Mouse (Mus musculus) embryonic facial prominence, embryonic 11.5 days (tissue): ENCODE measurements around the gene Slamf6. TPM values are rescaled to one million over a fixed set of nuclear protein-coding genes. Genes with fewer than 3 reads are reported as not detected.

ENCODE experiments used
- ATAC-seq: fragments of 200-750 bp; cut with Nextera tagmentation; replicated peaks from 2 replicates; pipeline ENCODE4 v1.8.0; 2017; ENCODE audit warnings: low read depth; ENCODE audit not compliant: insufficient number of reproducible peaks, low FRiP score, low TSS enrichment
- DNase-seq: peaks from one replicate; pipeline ENCODE4 v3.0.0-alpha.2; 2015; ENCODE audit warnings: low spot score
- H3K27ac ChIP-seq: fragments of 300-500 bp; sonication (generic); replicated peaks from 2 replicates; pipeline ENCODE4 v1.5.1; 2014; ENCODE audit warnings: mild to moderate bottlenecking, low read depth, low read length, control low read depth
- H3K27me3 ChIP-seq: fragments of 300-500 bp; sonication (generic); 2 replicates; pipeline ENCODE4 v1.6.1; 2014; ENCODE audit warnings: mild to moderate bottlenecking, low read length, moderate library complexity, mixed read lengths; ENCODE audit not compliant: control insufficient read depth, insufficient read depth
- H3K36me3 ChIP-seq: fragments of 300-500 bp; sonication (generic); replicated peaks from 2 replicates; pipeline ENCODE4 v1.6.1; 2014; ENCODE audit warnings: low read depth, mild to moderate bottlenecking, low read length, moderate library complexity, mixed read lengths; ENCODE audit not compliant: control insufficient read depth, insufficient read depth
- H3K4me1 ChIP-seq: fragments of 300-500 bp; sonication (generic); 2 replicates; pipeline ENCODE4 v1.6.1; 2014; ENCODE audit warnings: low read length, mixed read lengths; ENCODE audit not compliant: control insufficient read depth, insufficient read depth
- H3K4me2 ChIP-seq: fragments of 300-500 bp; sonication (generic); 2 replicates; pipeline ENCODE4 v1.6.1; 2014; ENCODE audit warnings: low read depth, mild to moderate bottlenecking, control low read depth, low read length, moderate library complexity
- H3K4me3 ChIP-seq: fragments of 300-500 bp; sonication (generic); 2 replicates; pipeline ENCODE4 v1.5.1; 2014; ENCODE audit warnings: low read depth, low read length, control low read depth
- H3K9ac ChIP-seq: fragments of 300-500 bp; sonication (generic); replicated peaks from 2 replicates; pipeline ENCODE4 v1.6.1; 2014; ENCODE audit warnings: mild to moderate bottlenecking, control low read depth, low read length
- H3K9me3 ChIP-seq: fragments of 300-500 bp; sonication (generic); replicated peaks from 2 replicates; pipeline ENCODE4 v1.6.1; 2016; ENCODE audit warnings: mild to moderate bottlenecking, low read length, inconsistent platforms, mixed read lengths; ENCODE audit not compliant: control insufficient read depth
- WGBS: fragments of 180-500 bp; shearing (Covaris S2); extraction: QIAGEN DNeasy Blood & Tissue Kit; methylation state at CpG from one replicate; pipeline ENCODE4 v1.1.7; 2014; 5-methylcytosine and 5-hydroxymethylcytosine counted together
- polyA plus RNA-seq: library from polyadenylated mRNA; unstranded; fragments of >200 nt; fragmentation: Nextera tagmentation; extraction: Ambion mirVana; gene quantifications from 2 replicates; pipeline ENCODE4 v1.2.1, GENCODE M21; 2014

The Slamf6 gene
- polyA plus RNA-seq, 1 experiment from 2014 or later = not detected

DNA sequence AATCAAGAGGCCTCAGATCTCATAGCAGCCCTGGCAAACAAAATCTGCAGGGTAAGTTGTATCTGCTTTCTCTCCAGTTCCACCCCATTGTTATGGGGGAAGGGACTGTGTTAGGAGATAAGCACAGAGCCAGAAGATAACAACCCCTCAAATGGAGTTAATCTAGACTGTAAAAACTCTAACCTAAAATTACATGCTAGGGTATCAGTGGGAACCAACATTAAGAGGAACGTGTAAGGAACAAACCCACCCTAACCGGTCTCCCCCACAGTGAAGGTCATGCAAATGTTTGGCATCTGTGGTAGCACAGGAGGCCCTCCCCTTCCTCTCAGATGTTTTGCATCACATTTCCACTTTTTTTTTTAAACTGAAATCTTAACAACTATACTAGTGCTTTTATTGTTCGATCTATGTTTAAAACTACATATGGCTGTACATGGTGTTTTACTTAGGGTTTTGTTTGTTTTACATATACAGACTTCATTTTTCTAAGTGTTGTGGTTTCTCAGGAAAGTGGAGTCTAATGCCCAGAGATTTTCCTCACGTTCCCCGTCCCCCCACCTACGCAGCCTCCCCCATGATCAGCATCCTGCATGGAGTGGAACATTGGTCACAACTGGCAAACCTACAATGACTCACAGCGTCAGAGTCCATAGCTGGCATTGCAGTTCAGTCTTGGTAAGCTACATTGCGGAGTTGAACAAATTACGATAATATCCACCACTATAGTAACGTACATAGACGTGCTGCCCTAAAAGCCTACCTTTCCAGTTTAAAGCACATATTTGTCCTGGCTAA lies 77.8 kb downstream of the Slamf6 start:
- H3K4me3 ChIP-seq = no peak overlapping the region
- ATAC-seq (no peak), DNase-seq (no peak)
- no peak overlapping the region for H3K9ac ChIP-seq
- no peaks in the 10 kb centered on the region for H3K36me3 ChIP-seq
- 83% methylated on average over 11 of the region's 11 CpGs for WGBS
- H3K27me3 ChIP-seq = no peaks in the 10 kb centered on the region
- no peak overlapping the region for H3K4me2 ChIP-seq
- H3K9me3 ChIP-seq = no peaks in the 10 kb centered on the region
- H3K27ac ChIP-seq = no peak overlapping the region
- H3K4me1 ChIP-seq = no peaks in the 10 kb centered on the region

DNA sequence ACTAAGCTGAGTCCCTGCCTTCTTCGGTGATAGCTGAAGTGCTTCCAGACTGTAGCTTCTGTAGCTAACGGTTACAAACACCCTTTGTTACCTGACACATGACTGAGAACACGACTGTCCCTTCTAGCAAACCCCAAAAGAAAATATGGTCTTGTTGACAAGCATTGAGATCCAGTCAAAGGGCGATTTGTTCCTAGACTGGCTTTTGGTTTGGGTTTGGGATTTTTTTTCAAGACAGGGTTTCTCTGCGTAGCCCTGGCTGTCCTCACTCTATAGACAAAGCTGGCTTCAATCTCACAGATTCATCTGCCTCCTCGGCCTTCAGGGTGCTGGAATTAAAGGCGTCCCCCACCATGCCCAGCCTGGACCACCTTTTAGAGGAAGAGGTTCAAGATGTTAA lies 79.4 kb downstream of the Slamf6 start:
- ATAC-seq = no peak
- no peak overlapping the region for H3K27ac ChIP-seq
- H3K4me1 ChIP-seq = no peaks in the 10 kb centered on the region
- no peaks in the 10 kb centered on the region for H3K36me3 ChIP-seq
- H3K4me3 ChIP-seq = no peak overlapping the region
- no peak overlapping the region for H3K9ac ChIP-seq
- 75% methylated on average over 7 of the region's 7 CpGs for WGBS
- H3K9me3 ChIP-seq = no peaks in the 10 kb centered on the region
- no peak for DNase-seq
- H3K27me3 ChIP-seq = no peaks in the 10 kb centered on the region
- H3K4me2 ChIP-seq = no peak overlapping the region

DNA sequence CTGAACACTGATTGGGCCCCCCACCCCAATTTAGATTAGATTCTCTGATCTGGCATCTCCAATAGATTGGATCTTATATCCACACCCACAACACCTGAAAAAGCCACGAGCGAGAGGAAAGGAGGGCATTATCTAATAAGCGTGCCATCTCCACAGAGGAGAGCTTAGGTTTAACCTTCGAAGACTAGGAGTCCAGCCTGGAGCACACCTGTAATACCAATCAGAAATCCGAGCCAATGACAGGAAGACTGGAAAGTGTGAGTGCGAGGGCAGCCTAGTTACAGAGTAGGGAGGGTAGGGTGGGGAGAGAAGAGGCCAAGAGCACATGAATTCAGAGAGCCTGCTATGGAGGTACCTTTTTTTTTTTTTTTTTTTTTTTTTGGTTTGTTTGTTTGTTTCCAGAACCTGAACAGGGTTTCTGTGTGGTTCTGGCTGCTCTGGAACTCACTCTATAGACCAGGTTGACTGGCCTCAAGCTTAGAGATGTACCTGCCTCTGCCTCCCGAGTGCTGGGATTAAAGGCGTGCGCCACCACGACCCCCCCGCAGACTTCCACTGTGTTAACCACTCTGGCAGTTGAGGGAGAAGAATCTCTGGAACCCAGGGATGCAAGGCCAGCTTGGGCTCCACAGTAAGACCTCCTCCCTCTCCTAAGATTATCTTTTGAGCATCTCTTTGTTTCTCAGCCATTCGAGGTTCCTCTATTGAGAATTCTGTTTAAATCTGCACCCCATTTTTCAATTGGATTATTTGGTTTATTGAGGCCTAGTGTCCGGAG lies 81.7 kb downstream of the Slamf6 start:
- WGBS = 90% methylated on average over 13 of the region's 13 CpGs
- no peaks in the 10 kb centered on the region for H3K27me3 ChIP-seq
- DNase-seq = no peak

DNA sequence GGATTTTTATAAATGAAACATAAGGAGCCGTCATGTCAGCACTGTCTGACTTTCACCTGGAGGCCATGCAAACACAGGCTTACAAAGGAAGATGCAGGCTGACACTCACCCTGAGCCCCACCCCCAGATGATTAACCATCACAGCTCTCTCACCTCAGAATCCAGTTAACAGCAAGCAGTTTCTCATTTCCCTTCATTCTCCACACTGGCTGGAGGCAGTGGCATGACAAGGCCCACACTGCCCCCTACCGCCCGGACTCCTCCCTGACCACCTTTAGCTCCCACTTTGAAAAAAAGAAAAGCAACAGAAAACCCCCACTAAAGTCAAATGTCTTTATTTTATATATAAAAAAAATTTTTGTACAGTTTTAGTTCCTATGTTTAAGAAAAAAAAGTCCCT lies 83.3 kb downstream of the Slamf6 start:
- no peak overlapping the region for H3K4me2 ChIP-seq
- no peaks in the 10 kb centered on the region for H3K4me1 ChIP-seq
- no peaks in the 10 kb centered on the region for H3K27me3 ChIP-seq
- no peak for ATAC-seq
- H3K9me3 ChIP-seq = no peaks in the 10 kb centered on the region
- WGBS = 47% methylated on average over 3 of the region's 3 CpGs
- H3K9ac ChIP-seq = no peak overlapping the region
- H3K36me3 ChIP-seq = no peaks in the 10 kb centered on the region; the same call in none of the 2 replicates
- peak; percentile 65 for DNase-seq
- H3K4me3 ChIP-seq = no peak overlapping the region
- H3K27ac ChIP-seq = no peak overlapping the region

More for the DNA sequence above, 81.7 kb downstream of the Slamf6 start:
- no peak for ATAC-seq
- Histone ChIP-seq H3K4me2 (no peak overlapping the region), H3K36me3 (no peaks in the 10 kb centered on the region; the same call in 1 of the 2 replicates), H3K4me1 (no peaks in the 10 kb centered on the region), H3K4me3 (no peak overlapping the region), H3K9ac (no peak overlapping the region), H3K27ac (no peak overlapping the region), H3K9me3 (no peaks in the 10 kb centered on the region)

DNA sequence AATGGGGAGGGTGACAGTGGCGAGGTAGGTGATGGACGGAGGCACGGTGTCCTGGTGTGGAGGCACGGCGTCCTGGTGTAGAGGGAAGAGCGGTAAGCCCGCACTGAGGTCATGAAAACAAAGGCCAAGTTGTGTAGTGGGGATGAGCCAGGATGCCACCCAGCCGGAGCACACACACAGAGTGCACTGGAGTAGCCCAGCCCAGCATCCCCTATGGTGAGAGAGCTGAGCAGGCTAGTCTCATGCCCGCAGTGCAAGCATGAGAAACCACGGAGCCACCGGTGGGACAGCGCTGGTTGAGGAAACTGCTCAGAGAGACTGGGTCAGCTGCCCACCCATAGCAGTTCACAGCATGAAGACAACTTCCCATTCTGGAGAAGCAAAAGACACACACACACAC lies 84.3 kb downstream of the Slamf6 start:
- 36% methylated on average over 12 of the region's 12 CpGs for WGBS
- DNase-seq (no peak), ATAC-seq (peak; percentile 64)
- no peak overlapping the region for H3K4me3 ChIP-seq
- H3K27me3 ChIP-seq = no peaks in the 10 kb centered on the region
- H3K9me3 ChIP-seq = no peaks in the 10 kb centered on the region
- no peak overlapping the region for H3K27ac ChIP-seq
- H3K4me2 ChIP-seq = no peak overlapping the region
- no peaks in the 10 kb centered on the region; the same call in none of the 2 replicates for H3K36me3 ChIP-seq
- H3K4me1 ChIP-seq = no peaks in the 10 kb centered on the region
- H3K9ac ChIP-seq = no peak overlapping the region

Other genes with a start within 250 kb of the Slamf6 start
- gene Cd48, start 235.5 kb upstream of the Slamf6 start, polyA plus RNA-seq = 0.70 and 1.3 TPM in 2 replicates
- gene Slamf1, start 150.4 kb upstream of the Slamf6 start, polyA plus RNA-seq = 0.28 and 0.35 TPM in 2 replicates
- gene Cd84, start 77.8 kb upstream of the Slamf6 start, polyA plus RNA-seq = 0.35 and 0.66 TPM in 2 replicates
- not detected in 2 replicates for gene Gm10521, start 21.9 kb upstream of the Slamf6 start, polyA plus RNA-seq
- 25.3 and 28.6 TPM in 2 replicates for gene Vangl2, start 110.9 kb downstream of the Slamf6 start, polyA plus RNA-seq
- 4.6 and 6.5 TPM in 2 replicates for gene Nhlh1, start 140.1 kb downstream of the Slamf6 start, polyA plus RNA-seq
- 185 and 186 TPM in 2 replicates for gene Copa, start 165.0 kb downstream of the Slamf6 start, polyA plus RNA-seq
- gene Ncstn, start 165.3 kb downstream of the Slamf6 start, polyA plus RNA-seq = 85.6 and 89.2 TPM in 2 replicates
- gene Pex19, start 209.2 kb downstream of the Slamf6 start, polyA plus RNA-seq = 153 and 155 TPM in 2 replicates
- 103 and 109 TPM in 2 replicates for gene Dcaf8, start 230.6 kb downstream of the Slamf6 start, polyA plus RNA-seq